Mouse (Mus musculus): Measurements from ENCODE around the gene 1700034J05Rik.

The 1700034J05Rik gene

DNA sequence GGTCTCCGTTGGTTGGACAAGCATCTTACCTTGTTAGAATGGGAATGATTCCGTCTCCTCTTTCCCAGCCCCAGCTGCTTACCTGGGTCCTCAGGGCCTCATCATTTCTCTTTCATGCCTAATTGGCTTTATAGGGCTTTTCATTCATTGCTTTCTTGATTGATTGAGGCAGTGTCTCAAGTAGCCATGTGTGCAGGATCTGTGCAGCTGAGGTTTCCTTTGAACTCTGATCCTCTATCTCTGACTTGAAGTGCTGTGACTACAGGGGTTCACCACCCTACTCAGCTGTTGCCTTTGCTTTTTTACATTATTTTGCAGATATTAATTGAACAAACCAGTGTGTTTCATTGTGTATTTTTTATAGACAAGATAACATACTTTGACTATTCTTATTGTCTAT, 25.2 kb downstream of the 1700034J05Rik start:
- intact Hi-C loops (cut with DNase I): no loop called here

DNA sequence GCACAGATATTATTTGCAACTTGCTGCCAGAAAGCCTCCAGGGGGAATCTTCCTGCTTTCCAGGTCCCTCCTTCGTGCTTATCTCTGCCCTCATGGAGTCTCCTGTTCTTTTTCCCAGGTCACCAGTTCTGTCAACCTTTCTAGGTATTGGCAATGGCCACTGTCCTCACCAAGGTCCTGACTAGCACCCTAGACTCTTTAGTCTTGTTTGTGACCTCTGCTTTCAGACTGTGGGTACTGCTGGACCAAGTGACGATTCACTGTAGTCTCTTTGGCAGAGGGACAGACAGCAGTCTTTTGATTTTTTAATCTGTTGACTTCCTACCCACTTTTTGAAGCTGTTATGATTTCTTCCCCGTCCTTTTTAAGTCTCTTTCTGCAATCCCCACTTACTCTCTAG, 26.1 kb downstream of the 1700034J05Rik start:
- intact Hi-C loops (cut with DNase I): no loop called here

DNA sequence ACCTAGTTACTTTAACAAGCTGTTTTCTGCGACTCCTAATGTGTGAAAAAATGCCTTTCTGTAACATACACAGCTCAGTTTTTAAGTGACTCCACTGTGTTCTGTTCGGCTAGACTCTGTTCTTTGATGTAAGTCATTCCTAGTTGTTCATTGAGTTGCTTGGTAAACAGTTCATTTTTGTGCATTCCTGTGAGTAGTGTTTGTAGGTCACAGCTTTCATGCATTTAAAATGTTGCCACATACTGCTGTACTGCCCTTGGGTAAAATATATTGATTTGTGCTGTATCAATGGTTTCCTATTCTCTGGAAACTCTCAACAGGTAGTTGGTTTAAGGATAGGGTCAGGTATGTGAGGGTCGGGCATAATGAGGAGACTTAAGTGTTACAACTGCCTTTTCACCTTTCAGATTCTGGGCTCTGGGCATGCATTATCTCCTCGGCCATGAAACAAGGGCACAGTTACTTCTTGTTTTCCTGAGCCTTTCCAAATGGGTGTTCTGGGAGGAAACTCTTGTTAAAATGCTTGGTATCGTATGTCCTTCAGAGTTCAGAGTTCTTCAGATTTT, 27.7 kb downstream of the 1700034J05Rik start:
- intact Hi-C loops (cut with DNase I): no loop called here

- intact Hi-C loops (cut with DNase I): no loop called here
Measured at GRCm38 (mm10) chr6:146918341-146918740, 35.9 kb downstream of the 1700034J05Rik start.

DNA sequence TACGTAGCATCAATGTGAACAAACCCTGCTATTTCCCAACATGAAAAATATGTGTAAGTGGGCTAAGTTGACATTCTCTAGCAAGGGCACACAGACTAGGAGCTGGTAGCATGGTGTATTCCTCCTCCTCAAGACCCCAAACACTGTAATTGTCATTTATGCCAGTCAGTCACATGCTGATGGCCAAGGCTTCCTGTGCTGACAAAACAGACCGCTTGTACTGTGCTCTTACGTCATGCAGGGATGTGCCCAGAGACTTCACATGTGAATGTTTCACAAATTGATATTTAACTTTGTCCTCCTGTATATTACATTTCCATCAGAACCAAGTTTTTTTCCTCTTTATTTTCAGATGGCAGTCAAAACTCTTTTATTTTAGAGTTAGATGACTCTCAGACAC, 36.8 kb downstream of the 1700034J05Rik start:
- intact Hi-C loops (cut with DNase I): no loop called here

DNA sequence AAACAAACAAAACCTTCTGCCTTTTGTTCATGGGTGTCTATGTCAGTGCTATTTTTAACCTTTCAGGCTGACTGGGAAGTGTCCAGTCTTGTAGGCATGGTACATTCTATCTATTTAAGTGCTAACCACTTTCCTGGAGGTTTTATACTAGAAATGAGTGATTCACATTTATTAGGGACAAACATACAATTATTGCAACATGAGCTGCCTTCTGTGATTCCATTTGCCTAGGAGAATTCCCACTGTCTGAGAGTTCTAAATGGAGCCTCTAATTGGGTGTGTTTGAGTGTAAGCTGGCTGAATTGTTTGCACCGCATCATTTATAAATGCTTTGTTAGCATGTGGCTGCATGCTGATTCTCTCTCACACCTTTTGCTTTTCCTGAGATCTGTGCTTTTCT, 38.4 kb downstream of the 1700034J05Rik start:
- intact Hi-C loops (cut with DNase I): no loop called here

- intact Hi-C loops (cut with DNase I): no loop called here
Measured at GRCm38 (mm10) chr6:146913489-146914198, 40.6 kb downstream of the 1700034J05Rik start.

GRCm38 (mm10) chr6:146912835-146913488, 41.3 kb downstream of the 1700034J05Rik start:
- intact Hi-C loops (cut with DNase I): no loop called here

GRCm38 (mm10) chr6:146910801-146911200, 43.4 kb downstream of the 1700034J05Rik start:
- intact Hi-C loops (cut with DNase I): no loop called here

DNA sequence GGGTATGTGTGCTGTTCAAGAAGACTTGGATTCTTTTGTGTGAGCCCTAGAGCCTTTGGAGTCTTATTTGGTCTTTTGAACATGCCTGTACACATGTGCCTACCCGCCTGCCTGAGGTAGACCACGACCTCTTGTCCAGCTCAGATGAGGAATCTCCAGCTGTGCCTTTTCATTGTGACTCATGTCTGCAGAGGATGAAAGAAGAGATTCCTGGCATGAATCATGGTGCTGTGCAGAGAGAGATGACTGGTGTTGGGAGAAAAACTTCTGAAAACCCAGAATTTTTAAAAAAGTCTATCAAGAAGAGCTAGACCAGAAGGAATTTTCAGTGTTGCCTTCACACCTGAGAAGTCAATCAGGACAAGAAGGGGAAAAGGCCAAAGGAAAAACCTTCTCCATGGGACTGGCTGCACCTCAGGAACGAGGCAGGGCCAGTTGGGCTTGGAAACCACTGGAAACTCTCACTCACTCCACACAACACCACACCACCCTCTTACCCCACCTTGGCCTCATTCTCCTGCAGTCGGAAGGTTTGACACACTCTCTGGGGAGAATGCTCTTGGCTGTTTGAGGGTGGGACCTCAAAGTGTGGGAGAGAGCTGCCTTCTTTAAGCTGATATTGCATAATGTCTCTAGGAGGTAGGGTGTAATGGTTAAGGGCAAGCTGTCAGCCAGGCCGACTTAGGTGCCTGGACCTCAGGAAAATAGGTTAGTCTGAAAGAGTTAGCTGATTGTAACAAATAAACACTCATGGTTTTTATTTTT, 44.3 kb downstream of the 1700034J05Rik start:
- intact Hi-C loops (cut with DNase I): no loop called here

- intact Hi-C loops (cut with DNase I): no loop called here
Measured at GRCm38 (mm10) chr6:146908801-146909200, 45.4 kb downstream of the 1700034J05Rik start.

GRCm38 (mm10) chr6:146907795-146908190, 46.4 kb downstream of the 1700034J05Rik start:
- intact Hi-C loops (cut with DNase I): no loop called here

GRCm38 (mm10) chr6:146907061-146907794, 47.0 kb downstream of the 1700034J05Rik start:
- intact Hi-C loops (cut with DNase I): no loop called here

DNA sequence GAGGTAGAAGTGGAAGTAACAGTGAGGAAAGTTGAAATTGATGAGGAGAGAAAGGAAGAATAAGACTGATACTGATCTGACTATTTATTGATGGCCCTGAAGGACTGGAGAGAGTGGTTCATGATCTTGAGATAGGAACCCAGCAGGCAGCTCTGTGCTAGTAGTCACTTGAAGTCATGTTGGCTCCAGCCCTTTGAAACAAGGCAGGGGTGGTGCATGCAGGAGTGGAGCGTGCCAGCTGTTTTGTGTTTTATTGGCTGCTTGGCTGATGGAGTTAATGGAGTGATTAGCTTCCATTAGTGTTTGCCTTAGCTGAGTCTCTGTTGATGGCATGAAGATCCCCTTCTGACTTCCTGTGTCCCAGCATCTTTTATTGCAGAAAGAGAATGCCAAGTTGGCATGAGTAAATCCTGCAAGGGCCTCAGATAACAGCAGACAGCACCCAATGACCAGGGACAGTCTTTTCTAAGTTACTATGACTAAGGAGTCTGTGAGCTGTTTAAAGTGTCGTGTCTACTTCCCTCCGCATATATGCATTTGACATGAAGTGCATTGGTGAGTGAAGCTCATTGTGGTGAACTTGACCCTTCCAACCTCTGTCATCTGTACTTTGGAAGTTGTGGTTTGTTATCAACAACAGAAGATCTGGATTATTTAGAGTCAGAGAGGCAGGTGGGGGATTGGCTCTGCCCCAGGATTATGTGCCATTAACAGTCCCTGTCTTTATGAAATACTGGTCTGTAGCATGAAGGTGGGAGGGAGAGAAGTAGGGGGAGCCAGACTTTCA, 48.0 kb downstream of the 1700034J05Rik start:
- intact Hi-C loops (cut with DNase I): no loop called here

- intact Hi-C loops (cut with DNase I): no loop called here
Measured at GRCm38 (mm10) chr6:146904707-146905106, 49.5 kb downstream of the 1700034J05Rik start.

DNA sequence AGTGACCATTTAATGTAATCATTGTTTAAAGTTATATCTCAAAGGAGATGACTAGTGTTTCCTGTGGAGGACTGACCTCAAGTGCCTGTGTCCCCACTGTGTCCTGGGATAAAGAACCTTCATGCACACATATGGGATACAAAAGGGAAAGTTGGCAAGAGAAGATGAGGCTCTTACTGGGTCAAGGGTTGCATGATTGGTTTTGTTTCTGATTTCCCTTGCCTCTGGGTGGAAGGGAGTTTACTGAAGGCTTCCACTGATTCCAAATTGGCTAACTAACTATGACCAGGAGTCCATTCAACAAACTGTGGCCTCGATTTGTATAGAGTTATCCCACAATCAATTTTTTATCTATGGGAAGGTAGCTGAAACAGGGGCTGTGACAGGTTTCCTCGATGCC, 50.6 kb downstream of the 1700034J05Rik start:
- intact Hi-C loops (cut with DNase I): no loop called here

DNA sequence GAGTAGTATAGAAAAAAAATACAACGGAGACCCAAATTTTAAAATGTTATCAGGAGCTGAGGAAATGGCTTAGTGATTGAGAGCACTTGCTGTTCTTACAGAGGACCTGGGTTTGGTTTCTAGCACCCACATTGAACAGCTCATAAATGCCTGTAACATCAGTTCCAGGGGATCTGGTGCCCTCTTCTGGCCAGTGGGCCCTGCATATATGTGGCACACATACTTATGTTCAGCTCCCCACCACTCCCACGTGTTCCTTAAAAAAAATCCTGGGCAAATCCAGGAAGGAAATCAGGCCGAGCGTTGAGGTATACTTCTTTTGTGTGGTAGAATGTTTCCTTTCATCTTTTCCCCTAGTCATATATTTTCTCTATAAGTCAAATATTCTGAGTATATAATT, 52.3 kb downstream of the 1700034J05Rik start:
- intact Hi-C loops (cut with DNase I): no loop called here

Data from adrenal gland (tissue).